Mouse (Mus musculus) CH12.LX (cell line): ENCODE measurements around the gene Sds.

Experiments used
- E2F4 ChIP-seq: IDR thresholded peaks from 2 replicates; pipeline ENCODE4 v1.6.1; 2011; ENCODE audit warnings: low read depth, low read length, improper control_type of control experiment; ENCODE audit not compliant: insufficient replicate concordance
- EP300 ChIP-seq: IDR thresholded peaks from 2 replicates; pipeline ENCODE4 v1.6.1; 2011; ENCODE audit warnings: low read length, improper control_type of control experiment

- TF ChIP-seq E2F4, result no peak
- no peak for TF ChIP-seq EP300
Measured at GRCm38 (mm10) chr5:120431649-120432485, 44.5 kb upstream of the Sds start, which contains the start of gene Lhx5.
